Mouse (Mus musculus): ENCODE data around the gene Nt5c2.

The Nt5c2 gene

GRCm38 (mm10) chr19:46846459-46846858 lies 168.5 kb downstream of the Nt5c2 start:
- no peak for DNase-seq (ENCODE audit: low read depth)

GRCm38 (mm10) chr19:46846056-46846455 lies 168.9 kb downstream of the Nt5c2 start:
- DNase-seq (ENCODE audit: low read depth): no peak

GRCm38 (mm10) chr19:46843030-46843429 lies 171.9 kb downstream of the Nt5c2 start:
- no peak for DNase-seq (ENCODE audit: low read depth)

- DNase-seq (ENCODE audit: low read depth): no peak
These were observed 173.9 kb downstream of the Nt5c2 start for GRCm38 (mm10) chr19:46841016-46841415.

GRCm38 (mm10) chr19:46837290-46838079 lies 177.5 kb downstream of the Nt5c2 start:
- no peak for DNase-seq (ENCODE audit: low read depth)

GRCm38 (mm10) chr19:46836085-46836484 lies 178.9 kb downstream of the Nt5c2 start:
- no peak for DNase-seq (ENCODE audit: low read depth)

GRCm38 (mm10) chr19:46835339-46835738 lies 179.6 kb downstream of the Nt5c2 start:
- no peak for DNase-seq (ENCODE audit: low read depth)

GRCm38 (mm10) chr19:46834301-46834700 lies 180.7 kb downstream of the Nt5c2 start:
- DNase-seq (ENCODE audit: low read depth): no peak
